Mouse (Mus musculus): Measurements from ENCODE around the gene Gdpd3.

DNA sequence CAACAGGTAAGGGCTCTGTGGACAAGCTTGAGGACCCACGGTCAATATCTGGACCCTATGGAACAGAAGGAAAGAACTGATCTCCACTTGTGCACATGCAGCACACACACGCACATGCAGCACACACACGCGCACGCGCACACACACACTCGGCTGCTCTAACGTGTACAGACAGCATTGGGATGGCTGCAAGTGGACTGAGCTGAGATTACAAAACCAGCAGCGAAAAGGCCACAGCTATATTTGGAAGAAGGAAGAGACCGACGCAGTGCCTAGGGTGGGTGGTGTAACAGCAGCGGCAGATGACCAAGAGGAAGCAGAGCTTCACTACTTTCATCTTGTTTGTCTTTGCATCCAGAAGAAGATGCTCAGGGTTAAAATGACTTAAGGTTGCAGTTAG lies 20.1 kb upstream of the Gdpd3 start:
- TF ChIP-seq POLR2A (IDR thresholded peaks at IDR 0.05; ENCODE audit: borderline replicate concordance, low read depth, low read length) (no peak), CTCF (IDR thresholded peaks at IDR 0.05; ENCODE audit: low read depth, low read length) (no peak)

Data from bone marrow macrophage, adult 2 months (primary cell).